Mouse (Mus musculus): ENCODE measurements around the gene Tmem267. TPM values are rescaled to one million over a fixed set of nuclear protein-coding genes. Genes with fewer than 3 reads are reported as not detected.
A peak's percentile ranks its signal among the peaks of the same experiment; 100 is the strongest.
"Not testable (repeated sequence)": the region's sequence is repeated elsewhere in the genome, so short reads cannot be mapped to it uniquely, and the experiment has no call there.

Tmem267 gene
- total RNA-seq, 2 experiments from 2014 or later = 4.5 to 12.1 TPM

GRCm38 (mm10) chr13:119604322-119604721, 116.5 kb downstream of the Tmem267 start:
- ATAC-seq (replicated peaks; ENCODE audit: poor library complexity, severe bottlenecking) = not testable (repeated sequence)

- ATAC-seq (replicated peaks; ENCODE audit: poor library complexity, severe bottlenecking) = no peak
Measured at GRCm38 (mm10) chr13:119618841-119619240, 131.0 kb downstream of the Tmem267 start.

DNA sequence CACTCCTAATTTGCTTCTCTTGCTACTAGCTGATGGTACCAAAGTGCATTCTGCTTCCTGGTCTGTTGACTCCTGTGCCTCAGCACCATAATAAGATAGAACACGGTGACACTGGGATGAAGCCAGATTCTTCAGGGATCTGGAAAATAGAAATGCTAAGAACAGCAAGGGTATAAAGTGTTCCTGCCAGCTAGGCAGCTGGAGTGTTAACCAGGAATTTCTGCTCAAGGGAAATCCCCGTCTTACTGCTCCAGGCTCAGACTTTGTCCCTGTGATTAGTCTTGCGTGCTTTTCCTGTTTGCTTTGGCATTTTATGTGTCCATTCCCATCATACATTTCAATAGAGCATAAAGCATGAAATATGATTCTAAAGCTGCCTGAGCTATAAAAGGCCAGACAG, 131.9 kb downstream of the Tmem267 start:
- no peak for ATAC-seq (replicated peaks; ENCODE audit: poor library complexity, severe bottlenecking)

- no peak for ATAC-seq (replicated peaks; ENCODE audit: poor library complexity, severe bottlenecking)
Measured at GRCm38 (mm10) chr13:119623634-119624033, 135.8 kb downstream of the Tmem267 start, which contains the start of gene Ccl28. Gene Ccl28, plus strand, starts transcription at chr13:119623819.

GRCm38 (mm10) chr13:119625952-119626351, 138.1 kb downstream of the Tmem267 start:
- ATAC-seq (replicated peaks; ENCODE audit: poor library complexity, severe bottlenecking) = peak; percentile 70; the same call in 1 of the 2 replicates

DNA sequence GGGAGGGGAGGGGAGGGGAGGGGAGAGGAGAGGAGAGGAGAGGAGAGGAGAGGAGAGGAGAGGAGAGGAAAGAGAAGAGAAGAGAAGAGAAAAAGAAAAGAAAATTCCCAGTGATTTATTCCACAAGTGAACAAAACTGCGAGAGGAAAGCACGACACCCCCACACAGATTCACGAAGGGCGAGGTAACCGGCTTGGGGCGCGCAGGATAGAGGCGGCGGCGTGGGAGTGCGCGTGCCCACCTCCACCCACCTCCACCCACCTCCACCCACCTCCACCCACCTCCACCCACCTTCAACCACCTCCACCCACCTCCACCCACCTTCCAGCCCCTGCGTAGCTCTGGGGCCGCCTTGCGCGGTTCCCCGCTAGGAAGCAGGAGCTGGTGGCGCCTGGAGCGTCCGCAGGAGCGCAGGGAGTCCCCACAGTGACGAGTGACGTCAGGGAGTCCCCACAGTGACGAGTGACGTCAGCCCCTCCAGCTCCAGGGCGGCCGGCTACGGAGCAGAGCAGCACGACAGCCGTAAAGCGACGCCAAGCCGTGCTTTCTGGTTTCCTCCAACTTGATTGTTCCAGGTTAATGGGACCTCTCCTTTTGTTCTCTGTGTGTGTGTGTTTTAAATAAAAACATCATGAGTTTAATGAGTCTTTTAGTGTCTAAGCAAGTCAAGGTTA, 143.8 kb downstream of the Tmem267 start:
- peak; percentile 100 for ATAC-seq (replicated peaks; ENCODE audit: poor library complexity, severe bottlenecking)

GRCm38 (mm10) chr13:119632156-119632548, 144.3 kb downstream of the Tmem267 start:
- no peak for ATAC-seq (replicated peaks; ENCODE audit: poor library complexity, severe bottlenecking)

- no peak for ATAC-seq (replicated peaks; ENCODE audit: poor library complexity, severe bottlenecking)
Measured at GRCm38 (mm10) chr13:119635496-119635895, 147.7 kb downstream of the Tmem267 start.

- no peak for ATAC-seq (replicated peaks; ENCODE audit: poor library complexity, severe bottlenecking)
Measured at GRCm38 (mm10) chr13:119637837-119638236, 150.0 kb downstream of the Tmem267 start.

GRCm38 (mm10) chr13:119638449-119638848, 150.6 kb downstream of the Tmem267 start:
- ATAC-seq (replicated peaks; ENCODE audit: poor library complexity, severe bottlenecking) = no peak

GRCm38 (mm10) chr13:119639302-119639701, 151.5 kb downstream of the Tmem267 start:
- peak; percentile 83 for ATAC-seq (replicated peaks; ENCODE audit: poor library complexity, severe bottlenecking)

DNA sequence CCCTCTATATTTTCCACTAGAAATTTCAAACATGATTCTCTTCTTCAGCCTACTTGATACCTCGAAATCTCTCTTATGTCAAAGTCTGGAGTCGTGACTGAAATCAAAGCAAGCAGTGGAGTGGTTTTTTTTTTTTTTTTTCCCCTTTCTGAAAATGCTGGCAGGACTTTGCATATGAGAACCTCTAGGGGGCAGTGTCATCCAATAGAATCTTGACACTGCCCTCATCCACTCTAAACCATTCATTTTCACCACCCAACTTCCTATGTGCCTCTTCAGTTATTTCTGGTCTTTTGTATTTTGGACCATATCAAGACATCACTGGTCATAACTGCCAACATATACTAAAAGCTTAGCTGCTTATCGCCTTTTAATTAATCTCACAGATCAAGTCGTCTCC, 152.7 kb downstream of the Tmem267 start:
- peak; percentile 74 for ATAC-seq (replicated peaks; ENCODE audit: poor library complexity, severe bottlenecking)

GRCm38 (mm10) chr13:119641145-119641544, 153.3 kb downstream of the Tmem267 start:
- ATAC-seq (replicated peaks; ENCODE audit: poor library complexity, severe bottlenecking) = no peak

GRCm38 (mm10) chr13:119644769-119645168, 156.9 kb downstream of the Tmem267 start:
- ATAC-seq (replicated peaks; ENCODE audit: poor library complexity, severe bottlenecking) = no peak

GRCm38 (mm10) chr13:119646511-119646910, 158.7 kb downstream of the Tmem267 start:
- ATAC-seq (replicated peaks; ENCODE audit: poor library complexity, severe bottlenecking) = no peak

DNA sequence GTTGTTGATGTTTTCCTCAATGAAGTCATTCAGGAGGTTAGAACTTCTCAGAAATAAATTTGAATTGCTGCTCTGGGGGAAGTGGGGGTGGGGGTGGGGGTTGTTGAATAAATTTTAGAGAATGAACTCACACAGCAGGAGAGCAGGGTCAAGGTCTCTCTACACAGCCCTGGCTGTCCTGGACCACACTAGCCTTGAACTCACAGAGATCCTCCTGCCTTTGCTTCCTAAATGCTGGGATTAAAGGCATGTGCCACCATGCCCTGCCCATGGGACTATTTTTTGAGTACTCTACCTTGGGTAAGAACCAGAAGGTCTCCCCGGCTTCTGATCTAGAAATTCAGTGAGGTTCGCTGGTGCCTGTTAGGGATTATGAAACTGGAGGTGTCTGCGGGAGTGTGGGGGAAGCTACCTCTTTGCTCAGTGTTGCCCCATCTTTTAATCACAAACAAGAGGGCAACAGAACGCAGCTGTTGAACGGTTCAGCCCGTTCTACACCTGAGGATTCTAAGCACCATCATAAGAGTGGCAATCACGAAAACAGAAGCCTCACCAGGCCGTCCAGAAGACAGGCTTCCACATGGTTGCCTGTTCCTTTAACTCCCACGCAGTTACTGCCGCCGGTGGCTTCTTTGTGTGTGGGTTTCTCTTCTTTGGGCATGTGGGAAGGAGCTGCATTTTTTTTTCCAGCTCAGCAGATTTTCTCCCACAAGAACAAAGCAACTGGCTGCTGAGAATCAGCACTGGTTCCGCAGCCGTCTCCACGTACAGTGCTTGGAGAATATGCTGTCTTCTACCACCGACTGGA, 161.3 kb downstream of the Tmem267 start:
- ATAC-seq (replicated peaks; ENCODE audit: poor library complexity, severe bottlenecking) = no peak; the same call in 1 of the 2 replicates

- ATAC-seq (replicated peaks; ENCODE audit: poor library complexity, severe bottlenecking) = no peak
Measured at GRCm38 (mm10) chr13:119649699-119650046, 161.8 kb downstream of the Tmem267 start.

DNA sequence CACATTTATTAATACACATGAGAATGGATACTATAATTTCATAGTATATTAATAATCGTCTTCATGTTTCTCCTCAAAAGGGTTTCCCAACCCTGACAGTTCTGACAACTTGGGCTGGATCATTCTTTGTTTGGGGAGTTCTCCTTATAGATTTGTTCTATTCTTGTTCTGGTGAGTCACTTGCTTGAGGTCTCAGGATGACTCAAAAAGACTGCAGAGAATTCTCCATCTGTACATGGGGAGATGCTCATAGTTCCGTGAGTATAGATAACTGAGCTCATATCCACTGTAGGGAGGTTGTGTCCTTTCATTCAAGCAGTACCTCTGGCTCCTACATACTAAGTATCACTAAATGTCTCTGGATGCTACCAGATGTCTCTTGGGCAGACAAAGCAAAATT, 166.9 kb downstream of the Tmem267 start:
- ATAC-seq (replicated peaks; ENCODE audit: poor library complexity, severe bottlenecking) = no peak

- ATAC-seq (replicated peaks; ENCODE audit: poor library complexity, severe bottlenecking) = no peak
Measured at GRCm38 (mm10) chr13:119656246-119656645, 168.4 kb downstream of the Tmem267 start.

DNA sequence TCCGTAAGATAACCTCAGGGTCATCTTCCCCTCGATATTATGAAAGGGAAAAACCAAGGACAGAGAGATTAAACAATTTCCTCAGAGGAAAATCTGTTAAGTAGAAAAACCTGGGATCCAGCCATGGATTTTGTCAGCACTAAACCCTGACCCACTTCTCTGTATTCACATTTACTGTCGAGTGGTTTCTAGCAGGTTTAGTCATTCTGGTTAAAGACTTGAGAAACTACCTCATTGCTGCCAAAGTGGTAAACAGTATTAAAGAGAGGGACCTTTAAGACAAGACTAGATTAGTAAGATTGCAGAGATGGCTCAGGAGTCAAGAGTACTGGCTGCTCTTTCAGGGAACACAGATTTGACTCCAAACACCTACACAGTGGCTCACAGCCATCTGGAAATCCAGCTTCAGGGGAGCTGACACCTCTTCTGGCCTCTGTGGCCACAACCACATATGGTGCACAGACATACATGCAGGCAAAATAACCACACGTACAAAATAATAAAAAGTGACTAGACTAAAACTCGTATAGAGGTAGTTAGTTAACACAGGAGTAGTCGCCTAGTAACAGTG, 169.1 kb downstream of the Tmem267 start:
- no peak for ATAC-seq (replicated peaks; ENCODE audit: poor library complexity, severe bottlenecking)
